Mouse (Mus musculus) ES-Bruce4 (cell line): ENCODE data around the gene Erc1.

Source experiments
- CTCF ChIP-seq: IDR thresholded peaks from one replicate; pipeline ENCODE4 v1.8.1; 2011; ENCODE audit warnings: low read depth, low read length
- POLR2A ChIP-seq: IDR thresholded peaks from one replicate; pipeline ENCODE4 v1.8.1; 2011; ENCODE audit warnings: low read length; ENCODE audit not compliant: insufficient read depth

DNA sequence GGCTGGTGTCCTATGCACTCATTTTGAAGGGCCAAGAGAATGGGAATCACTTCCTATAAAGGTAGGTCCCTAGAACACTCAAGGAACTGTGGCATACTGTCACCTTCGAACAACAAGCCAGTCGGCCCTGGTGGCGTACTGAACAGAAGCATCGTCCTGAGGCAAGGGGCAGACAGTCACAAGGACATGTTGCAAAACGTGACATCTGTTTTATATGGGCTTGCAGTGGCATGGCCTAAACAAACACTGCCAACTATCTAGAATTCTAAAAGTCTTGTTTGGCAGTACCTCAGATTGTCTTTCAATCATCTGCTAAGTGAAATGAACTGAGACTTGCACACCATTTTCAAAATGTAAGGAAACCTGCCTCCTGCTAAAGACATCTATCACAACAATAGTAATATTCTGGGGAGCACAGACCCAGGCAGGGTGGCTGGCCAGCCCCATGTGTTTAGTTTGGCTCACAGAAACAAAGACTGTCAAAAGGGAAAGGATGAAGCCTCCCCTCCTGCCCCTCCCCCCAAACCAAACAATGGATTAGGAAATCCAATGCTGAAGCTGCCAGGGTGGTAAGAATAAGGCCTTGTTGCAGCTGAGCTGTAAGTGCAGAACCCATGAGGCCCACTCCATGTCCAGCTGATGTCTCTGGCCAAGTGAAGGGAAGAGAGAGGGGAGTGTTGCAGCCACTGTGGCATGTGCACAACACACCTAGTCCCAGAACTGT, 262.2 kb downstream of the Erc1 start:
- TF ChIP-seq POLR2A, result no peak
- TF ChIP-seq CTCF, result no peak
